In the genomic region with DNA sequence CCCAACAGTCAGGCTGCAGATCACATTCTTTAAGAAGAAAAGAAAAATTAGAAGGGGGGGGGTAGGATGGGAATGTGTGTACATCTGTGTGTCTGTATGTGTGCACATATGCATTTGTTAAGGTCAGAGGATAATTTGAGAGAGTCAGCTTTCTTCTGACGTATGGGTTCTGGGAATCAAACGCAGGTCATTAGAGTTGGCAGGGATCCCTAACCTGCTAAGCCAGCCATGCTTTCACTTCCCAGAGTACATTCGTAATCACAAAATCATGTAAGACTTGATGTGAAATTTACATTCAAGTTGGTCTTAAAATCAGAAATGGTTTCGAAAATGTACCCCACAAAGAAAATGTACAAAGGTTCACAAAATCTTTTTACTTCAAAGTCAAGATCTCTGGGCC, we compare ENCODE assay signal across 24 mouse cellular contexts. TPM values are rescaled to one million over a fixed set of nuclear protein-coding genes. Genes with fewer than 3 reads are reported as not detected.
A peak's percentile ranks its signal among the peaks of the same experiment; 100 is the strongest.
DNase-seq lines count a peak whose midpoint lies in the region; ATAC-seq and TF ChIP-seq lines count a peak whose summit lies in the region.
"Had no signal": no experiment of that assay in that cellular context is flagged by ENCODE, and none has a peak within 500 bp of the region (broad histone marks: within the 10 kb centered on the region; RNA-seq: fewer than 3 reads in every experiment).

No protein-coding gene starts in this region.

- no peak overlapping the region for H3K4me2 ChIP-seq in hindbrain, embryonic 13.5 days
- no peak overlapping the region for H3K4me2 ChIP-seq in hindbrain, embryonic 11.5 days (replicated peaks; ENCODE audit: low read depth, low read length)
- H3K4me2 ChIP-seq in liver, embryonic 12.5 days = no peak overlapping the region
- H3K4me2 ChIP-seq in liver, postnatal 0 days (ENCODE audit: low read depth, low read length) = no peak overlapping the region
- H3K4me2 ChIP-seq: kidney, embryonic 15.5 days; midbrain, embryonic 15.5 days had no signal

- no peak overlapping the region for H3K9ac ChIP-seq in hindbrain, embryonic 13.5 days
- H3K9ac ChIP-seq in hindbrain, embryonic 11.5 days (ENCODE audit: low read depth, low read length) = no peak overlapping the region
- no peak overlapping the region for H3K9ac ChIP-seq in liver, embryonic 12.5 days
- H3K9ac ChIP-seq in liver, postnatal 0 days (replicated peaks) = no peak overlapping the region
- H3K9ac ChIP-seq: forebrain, postnatal 0 days; kidney, embryonic 15.5 days; midbrain, embryonic 15.5 days had no signal

- no peaks in the 10 kb centered on the region for H3K36me3 ChIP-seq in hindbrain, embryonic 13.5 days
- H3K36me3 ChIP-seq in hindbrain, embryonic 11.5 days (ENCODE audit: control insufficient read depth, insufficient read depth, low read length) = no peaks in the 10 kb centered on the region
- peaks cover 12% of the 10 kb centered on the region for H3K36me3 ChIP-seq in liver, embryonic 12.5 days
- H3K36me3 ChIP-seq in liver, postnatal 0 days (replicated peaks; ENCODE audit: insufficient read depth, low read length) = 0 out of 2 replicates have a peak, but pooled peaks cover 3% of the 10 kb centered on the region
- H3K36me3 ChIP-seq: kidney, embryonic 15.5 days; midbrain, embryonic 15.5 days; neural tube, embryonic 13.5 days had no signal

- no peak for TF ChIP-seq CTCF in liver, postnatal 0 days (IDR thresholded peaks at IDR 0.05; ENCODE audit: low read depth)

- H3K27me3 ChIP-seq in hindbrain, embryonic 13.5 days = no peaks in the 10 kb centered on the region
- no peaks in the 10 kb centered on the region for H3K27me3 ChIP-seq in hindbrain, embryonic 11.5 days (ENCODE audit: control insufficient read depth, insufficient read depth, low read length)
- no peaks in the 10 kb centered on the region for H3K27me3 ChIP-seq in liver, embryonic 12.5 days (replicated peaks)
- no peaks in the 10 kb centered on the region for H3K27me3 ChIP-seq in liver, postnatal 0 days (ENCODE audit: insufficient read depth, low read length)
- H3K27me3 ChIP-seq: kidney, embryonic 15.5 days; megakaryocyte, embryonic 14.5 days; midbrain, embryonic 15.5 days; neural tube, embryonic 13.5 days had no signal

- peak; percentile 37 to 45 for DNase-seq in cerebellum, postnatal 10 days
- DNase-seq in cerebellum, postnatal 14 days = no peak
- DNase-seq in hindbrain, embryonic 11.5 days (ENCODE audit: low spot score) = no peak
- DNase-seq in liver, postnatal 0 days = no peak
- peak; percentile 20 for DNase-seq in NIH3T3 (ENCODE audit: low read depth)
- DNase-seq in cerebellum, adult 9-10 months = no peak
- DNase-seq: adrenal gland, postnatal 10 days; cerebellum, adult 2 months; forebrain, postnatal 0 days; gastrocnemius, postnatal 25 days; kidney, postnatal 4 days; lung, postnatal 14 days; right cerebral cortex, adult 18-20 months; right cerebral cortex, postnatal 4 days; thymus, postnatal 14 days had no signal

- no peak overlapping the region for H3K4me3 ChIP-seq in hindbrain, embryonic 13.5 days
- no peak overlapping the region for H3K4me3 ChIP-seq in hindbrain, embryonic 11.5 days (ENCODE audit: low read depth, low read length)
- H3K4me3 ChIP-seq in liver, embryonic 12.5 days = no peak overlapping the region
- H3K4me3 ChIP-seq in liver, postnatal 0 days (ENCODE audit: low read depth, low read length) = no peak overlapping the region
- H3K4me3 ChIP-seq: kidney, embryonic 15.5 days; left cerebral cortex, adult 2 months; megakaryocyte, embryonic 14.5 days; midbrain, embryonic 15.5 days; neural tube, embryonic 13.5 days had no signal

- 67% methylated on average over 4 of the region's 4 CpGs for WGBS in hindbrain, embryonic 13.5 days
- WGBS in hindbrain, embryonic 11.5 days = 87% methylated on average over 4 of the region's 4 CpGs
- WGBS in liver, embryonic 12.5 days (ENCODE audit: insufficient replicate concordance) = 84% methylated on average over 4 of the region's 4 CpGs
- 61% methylated on average over 4 of the region's 4 CpGs for WGBS in liver, postnatal 0 days (ENCODE audit: insufficient replicate concordance)

- H3K27ac ChIP-seq in hindbrain, embryonic 13.5 days = peak overlapping the region; percentile 20; the same call in 1 of the 2 replicates
- no peak overlapping the region for H3K27ac ChIP-seq in hindbrain, embryonic 11.5 days (ENCODE audit: low read depth, low read length)
- H3K27ac ChIP-seq in liver, embryonic 12.5 days = peak overlapping the region; percentile 53; the same call in 1 of the 2 replicates
- H3K27ac ChIP-seq in liver, postnatal 0 days (ENCODE audit: low read depth) = no peak overlapping the region
- H3K27ac ChIP-seq: left cerebral cortex, adult 2 months had no signal

- H3K9me3 ChIP-seq in hindbrain, embryonic 13.5 days = no peaks in the 10 kb centered on the region
- H3K9me3 ChIP-seq in hindbrain, embryonic 11.5 days (ENCODE audit: control insufficient read depth, low read length) = no peaks in the 10 kb centered on the region
- no peaks in the 10 kb centered on the region for H3K9me3 ChIP-seq in liver, embryonic 12.5 days (replicated peaks)
- no peaks in the 10 kb centered on the region for H3K9me3 ChIP-seq in liver, postnatal 0 days (ENCODE audit: low read length)
- H3K9me3 ChIP-seq: kidney, embryonic 15.5 days; megakaryocyte, embryonic 14.5 days; midbrain, embryonic 15.5 days; neural tube, embryonic 13.5 days had no signal

- peaks cover 78% of the 10 kb centered on the region for H3K4me1 ChIP-seq in hindbrain, embryonic 13.5 days (replicated peaks)
- no peaks in the 10 kb centered on the region; the same call in 1 of the 2 replicates for H3K4me1 ChIP-seq in hindbrain, embryonic 11.5 days (replicated peaks; ENCODE audit: control insufficient read depth, insufficient read depth, low read length)
- H3K4me1 ChIP-seq in liver, embryonic 12.5 days = peaks cover 75% of the 10 kb centered on the region
- H3K4me1 ChIP-seq in liver, postnatal 0 days (ENCODE audit: insufficient read depth) = peaks cover 34% of the 10 kb centered on the region

- TF ChIP-seq EP300 in liver, postnatal 0 days (IDR thresholded peaks at IDR 0.05; ENCODE audit: low read depth) = no peak

- no peak for ATAC-seq in hindbrain, embryonic 13.5 days (ENCODE audit: low FRiP score)
- no peak for ATAC-seq in hindbrain, embryonic 11.5 days (ENCODE audit: low FRiP score)
- no peak for ATAC-seq in liver, embryonic 12.5 days
- no peak for ATAC-seq in liver, postnatal 0 days
- ATAC-seq: forebrain, postnatal 0 days; hindbrain, embryonic 16.5 days; intestine, embryonic 16.5 days; midbrain, embryonic 15.5 days had no signal

RNA-seq across cellular contexts. Expression of a gene that starts 38.8 kb away (rescaled TPM):
- 9.3 and 9.7 TPM in 2 replicates for polyA plus RNA-seq in hindbrain, embryonic 13.5 days (2015; fragmentation: Nextera tagmentation; extraction: Ambion mirVana)
- polyA plus RNA-seq in hindbrain, embryonic 11.5 days (2014; fragmentation: Nextera tagmentation; extraction: Ambion mirVana) = 9.2 and 12.5 TPM in 2 replicates
- polyA plus RNA-seq in liver, embryonic 12.5 days (2016; fragmentation: Nextera tagmentation; extraction: Ambion mirVana) = 3.3 and 3.8 TPM in 2 replicates
- polyA plus RNA-seq in liver, postnatal 0 days (2015; fragmentation: Nextera tagmentation; extraction: Ambion mirVana) = 2.0 and 2.8 TPM in 2 replicates

Comparison
In these comparisons a context has a peak if more than half of its experiments do, and no peak if none do; other contexts are left out.
1. DNase-seq: peak in cerebellum, postnatal 10 days (2 of 2) and NIH3T3 (single experiment); none in cerebellum, postnatal 14 days (0 of 2), hindbrain, embryonic 11.5 days (single experiment), liver, postnatal 0 days (single experiment) and cerebellum, adult 9-10 months (single experiment).
2. H3K27ac ChIP-seq: peak in hindbrain, embryonic 13.5 days (single experiment) and liver, embryonic 12.5 days (single experiment); none in hindbrain, embryonic 11.5 days (single experiment) and liver, postnatal 0 days (single experiment).